Mouse (Mus musculus) frontal cortex, postnatal 10 days (tissue): ENCODE data around the gene Mast4.

Source experiments
- DNase-seq, 2 experiments: peaks; one replicate each; pipeline ENCODE4 v3.0.0; 2022; ENCODE audit warnings: low spot score in 2 of 2, mixed read lengths in 1 of 2

Mast4 gene

GRCm38 (mm10) chr13:102864079-102864478 lies 470.2 kb downstream of the Mast4 start:
- no peak for DNase-seq

DNA sequence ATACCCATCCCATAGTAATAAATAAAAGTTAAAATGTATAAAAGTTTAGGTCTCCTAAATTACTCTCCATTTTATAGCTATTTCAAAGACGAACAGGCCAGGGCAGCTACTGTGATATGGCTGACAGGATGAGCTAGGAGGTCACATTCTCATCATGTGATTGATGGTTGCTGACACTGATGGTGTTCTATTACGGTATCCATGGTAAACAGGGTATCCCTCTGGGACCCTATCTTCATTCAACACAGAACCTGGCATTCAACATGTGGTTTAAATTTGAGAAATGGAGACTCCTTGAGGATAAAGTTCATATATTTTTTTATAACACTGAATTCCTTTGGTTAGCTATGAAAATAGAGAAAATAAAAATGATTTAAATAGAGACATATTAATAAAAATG lies 471.3 kb downstream of the Mast4 start:
- DNase-seq: no peak

DNA sequence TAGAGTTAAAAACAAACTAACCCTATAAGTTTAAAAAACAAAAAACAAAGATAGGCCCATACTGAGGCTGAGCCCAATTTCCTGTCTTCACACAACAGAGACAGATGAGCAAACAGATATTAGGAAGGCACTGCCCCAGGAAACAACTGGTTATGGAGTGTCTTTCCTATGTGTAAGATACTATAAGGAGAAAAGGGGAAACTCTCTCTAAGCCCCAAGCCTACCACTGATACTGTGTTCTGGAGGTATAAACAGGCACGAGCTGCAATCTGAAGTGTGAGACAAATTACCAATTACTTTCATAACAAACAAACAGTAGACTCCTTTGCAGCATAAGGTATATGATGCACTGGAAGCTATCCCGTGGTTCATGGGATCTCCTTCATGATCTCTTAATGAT lies 471.9 kb downstream of the Mast4 start:
- no peak for DNase-seq

DNA sequence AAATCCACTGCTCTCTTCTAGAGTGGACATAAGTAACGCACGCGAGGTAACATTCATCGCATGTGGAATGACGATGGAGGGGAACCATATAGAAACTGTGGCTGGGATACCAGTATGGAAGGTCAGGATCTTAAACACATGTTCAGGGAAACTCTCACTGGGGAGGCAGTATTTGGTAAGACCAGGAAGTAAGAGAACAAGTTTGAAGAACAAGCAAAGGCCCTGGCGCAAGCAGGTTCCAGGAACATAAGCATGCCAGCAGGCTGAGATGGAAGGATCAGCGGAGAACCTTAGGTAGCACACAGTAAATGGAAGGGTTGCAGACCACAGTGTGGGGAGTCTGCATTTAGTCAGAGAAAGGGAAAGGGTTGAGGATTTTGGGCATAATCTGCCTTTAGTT lies 473.6 kb downstream of the Mast4 start:
- DNase-seq: no peak

DNA sequence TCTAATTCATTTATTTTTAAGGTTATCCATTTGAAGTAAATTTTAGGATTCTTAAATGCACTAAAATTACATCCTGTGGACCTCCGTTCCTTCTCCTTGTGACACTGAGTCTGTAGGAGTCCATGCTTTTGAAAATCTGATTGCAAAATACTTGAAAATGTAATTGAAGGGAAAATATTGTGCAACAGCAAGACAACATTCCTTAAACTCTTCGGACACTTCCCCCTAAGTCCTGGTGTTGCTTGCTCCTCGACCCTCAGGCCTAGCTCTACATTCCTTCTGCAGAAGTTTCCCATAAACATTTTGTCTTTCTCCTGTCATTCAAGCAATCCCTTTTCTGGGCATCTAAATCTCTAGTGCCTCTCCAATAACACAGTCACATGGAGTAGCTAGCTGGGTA lies 474.2 kb downstream of the Mast4 start:
- no peak for DNase-seq

GRCm38 (mm10) chr13:102857539-102857838 lies 476.8 kb downstream of the Mast4 start:
- no peak for DNase-seq

DNA sequence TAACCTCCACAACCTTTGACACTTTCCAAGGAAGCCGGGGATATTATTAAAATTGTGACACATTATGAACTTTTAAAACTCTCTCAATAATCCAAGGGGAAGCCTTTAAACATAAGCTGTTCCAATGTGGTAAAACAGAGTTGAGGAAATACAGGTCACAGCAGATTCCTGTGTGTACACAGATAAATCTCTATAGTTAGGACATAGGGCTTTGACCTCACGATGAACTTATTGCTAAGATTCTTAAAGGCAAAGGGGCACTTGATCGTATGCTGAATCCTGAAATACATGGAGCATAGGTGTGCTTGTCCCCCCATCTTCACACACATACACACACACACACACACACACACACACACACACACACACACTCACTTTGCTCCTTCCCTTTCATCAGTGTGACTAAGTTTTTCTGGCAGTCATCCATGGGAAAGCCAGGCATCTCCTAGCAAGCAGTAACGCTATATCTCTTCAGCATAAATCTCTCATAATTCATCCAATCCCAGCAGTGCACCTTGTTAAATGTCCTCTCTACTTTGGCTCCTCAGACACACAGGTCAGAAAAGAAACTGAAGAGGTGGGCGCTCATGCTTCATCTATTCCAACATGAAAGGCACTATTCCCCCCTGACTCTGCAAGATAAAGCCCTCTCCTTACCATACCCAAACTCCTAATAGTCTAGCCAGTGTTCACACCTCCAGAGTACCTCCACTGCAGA lies 477.3 kb downstream of the Mast4 start:
- no peak for DNase-seq

DNA sequence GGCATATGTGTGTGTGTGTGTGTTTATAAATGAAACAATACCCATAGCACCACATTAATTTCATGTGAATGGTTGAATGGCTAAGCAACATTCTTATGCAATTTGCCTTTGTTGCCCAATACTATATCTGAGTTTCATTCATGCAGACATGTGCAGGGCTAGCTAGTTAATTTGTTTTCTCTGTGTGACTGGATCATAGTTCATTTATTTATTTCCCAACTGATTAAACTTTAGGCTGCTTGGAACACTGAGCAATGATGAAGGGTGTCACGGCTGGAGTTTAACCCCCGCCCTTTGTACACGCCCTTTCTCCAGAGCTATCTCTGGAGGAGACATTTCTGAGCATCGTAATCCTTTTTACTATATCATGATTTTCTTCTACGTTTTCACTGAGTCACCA lies 481.4 kb downstream of the Mast4 start:
- DNase-seq: no peak

GRCm38 (mm10) chr13:102851253-102851652 lies 483.0 kb downstream of the Mast4 start:
- no peak for DNase-seq

DNA sequence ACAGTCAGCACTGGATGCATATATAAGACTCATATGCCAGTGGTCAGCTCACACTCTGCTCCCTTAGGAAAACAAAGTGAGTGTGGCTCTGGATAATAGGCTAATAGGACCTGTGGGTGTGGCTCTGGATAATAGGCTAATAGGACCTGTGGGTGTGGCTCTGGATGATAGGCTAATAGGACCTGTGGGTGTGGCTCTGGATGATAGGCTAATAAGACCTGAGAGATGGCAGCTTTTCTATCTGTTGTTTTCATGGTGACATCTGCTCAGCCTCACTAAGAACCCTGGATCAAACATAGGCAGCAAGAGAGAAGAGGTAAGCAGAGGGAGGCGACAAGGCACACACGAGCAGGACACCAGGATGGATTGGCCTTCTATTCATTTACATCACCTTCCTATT lies 483.7 kb downstream of the Mast4 start:
- DNase-seq: no peak

DNA sequence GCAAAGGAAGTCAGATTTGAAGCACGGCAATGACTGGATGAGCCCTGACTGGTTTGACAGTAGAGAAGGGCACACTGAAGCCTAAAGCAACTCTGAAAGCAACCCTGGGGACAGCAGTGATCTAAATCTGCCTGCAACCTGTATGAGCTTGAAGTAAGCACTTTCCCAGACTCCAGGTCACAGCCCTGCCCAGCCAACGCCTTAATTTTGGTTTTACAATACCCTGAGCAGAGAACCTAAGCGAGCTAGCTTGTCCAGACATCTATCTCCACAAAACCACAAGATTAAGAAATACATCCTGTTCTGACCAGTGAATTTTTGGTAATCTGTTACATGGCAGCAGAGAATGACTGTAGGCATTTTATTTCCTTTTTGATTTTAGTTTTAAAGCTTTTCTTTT lies 485.2 kb downstream of the Mast4 start:
- DNase-seq: no peak

DNA sequence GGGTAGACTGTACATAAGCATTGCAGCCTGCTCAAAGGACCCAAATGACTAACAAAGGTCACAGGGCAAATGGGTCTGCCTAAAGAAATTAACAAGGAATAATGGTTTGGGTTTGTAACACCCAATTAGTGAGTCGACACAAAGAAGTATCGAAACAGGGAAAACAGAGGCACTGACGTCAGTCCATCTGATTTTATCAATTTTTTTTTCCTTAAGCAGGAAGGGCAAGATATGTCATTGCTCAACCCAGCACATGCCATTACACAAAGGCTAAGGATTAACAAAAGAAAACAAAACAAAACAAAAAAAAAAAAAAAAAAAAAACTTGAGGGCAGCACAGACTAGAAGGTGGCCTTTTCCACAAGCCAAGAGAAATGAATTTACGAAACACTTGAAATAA lies 487.8 kb downstream of the Mast4 start:
- no peak for DNase-seq

- DNase-seq: no peak
Measured at GRCm38 (mm10) chr13:102842715-102843114, 491.6 kb downstream of the Mast4 start.

DNA sequence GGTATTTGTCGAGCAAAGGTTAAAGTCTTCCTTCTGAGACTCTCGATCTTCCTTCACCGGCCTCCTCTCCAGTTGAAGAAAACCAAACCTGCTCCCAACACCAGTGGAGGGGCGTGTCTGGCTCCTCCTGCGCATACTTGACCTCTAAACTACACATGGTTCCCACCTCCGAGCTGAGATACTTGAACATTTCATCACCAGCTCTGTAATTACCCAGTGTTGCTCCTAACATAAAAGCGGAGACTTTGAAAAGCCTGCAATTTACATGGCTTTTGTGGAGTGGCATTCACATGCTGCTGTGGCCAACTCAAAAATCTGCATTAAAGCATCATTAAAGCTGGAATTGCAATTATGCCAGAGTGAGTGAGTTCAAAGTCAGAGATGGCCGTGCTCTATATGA lies 492.1 kb downstream of the Mast4 start:
- no peak for DNase-seq

DNA sequence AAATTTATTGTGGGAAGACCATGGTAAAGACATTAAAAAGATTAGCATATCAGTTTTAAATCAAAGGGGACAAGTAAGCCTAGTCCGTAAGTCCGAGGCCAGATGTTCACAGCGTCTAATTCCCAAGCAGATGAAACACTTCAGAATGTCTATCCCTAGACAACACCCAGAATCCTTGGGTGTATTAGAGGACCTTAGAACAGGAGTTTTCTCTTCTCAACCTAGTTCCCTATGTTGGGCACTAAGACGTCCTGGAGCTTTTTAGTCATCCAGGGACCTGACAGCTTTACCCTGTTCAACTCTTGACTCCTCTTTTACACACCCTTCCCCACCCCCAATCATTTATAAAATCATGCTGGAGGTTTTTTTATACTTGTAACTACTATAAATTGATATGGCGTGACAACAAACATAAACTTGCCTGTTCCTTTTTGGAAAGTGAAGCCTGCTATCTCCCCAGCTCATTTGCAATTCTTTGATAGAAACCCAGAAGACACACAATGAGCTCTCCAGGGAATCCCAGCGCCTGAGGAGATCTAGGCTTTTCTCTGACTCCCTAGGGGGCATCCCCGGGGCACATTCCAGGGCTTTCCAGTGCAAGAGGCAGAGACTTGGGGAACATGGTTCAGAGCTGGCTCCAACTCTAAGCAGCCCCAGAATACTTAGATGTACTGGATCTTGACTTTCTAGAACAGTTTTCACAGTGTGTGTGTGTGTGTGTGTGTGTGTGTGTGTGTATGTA lies 494.4 kb downstream of the Mast4 start:
- no peak for DNase-seq

- DNase-seq: no peak
Measured at GRCm38 (mm10) chr13:102837427-102837826, 496.9 kb downstream of the Mast4 start.

DNA sequence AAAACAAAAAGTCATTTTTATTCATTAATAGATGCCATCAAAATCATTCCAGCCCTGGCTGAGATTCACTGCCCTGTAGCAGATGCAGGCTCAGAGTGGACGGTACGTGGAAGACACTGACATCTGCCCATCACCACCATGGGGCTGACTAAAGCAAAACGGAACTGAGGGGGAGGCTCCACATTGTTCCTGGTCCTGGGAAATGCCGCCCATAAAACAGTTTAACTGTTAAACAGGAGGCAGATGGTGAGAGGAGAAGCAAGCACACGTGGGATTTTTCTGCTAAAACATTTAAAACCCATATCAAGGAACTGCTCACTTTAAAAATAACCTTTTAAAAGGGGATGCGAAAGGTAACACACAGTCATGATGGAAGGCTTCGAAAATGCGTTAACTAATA lies 499.0 kb downstream of the Mast4 start:
- DNase-seq: no peak

DNA sequence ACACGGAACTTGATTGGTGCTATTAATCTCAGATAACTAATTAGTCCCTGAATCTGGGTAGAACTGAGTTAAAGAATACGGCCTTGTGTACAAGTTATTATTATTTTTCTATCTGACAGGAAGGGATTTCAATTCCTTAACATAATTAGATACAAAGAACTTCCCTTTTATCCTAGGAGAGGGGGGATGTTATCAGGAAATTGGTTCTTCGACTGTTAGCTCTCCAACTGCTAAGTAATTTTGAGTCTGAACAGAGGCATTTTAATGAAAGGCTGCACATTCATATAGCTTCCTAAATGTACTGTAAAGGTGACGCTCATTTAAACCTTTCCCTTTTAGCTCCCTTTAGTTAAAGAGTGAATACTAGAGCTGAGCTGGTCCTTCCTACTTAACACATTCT lies 516.0 kb downstream of the Mast4 start:
- no peak for DNase-seq

GRCm38 (mm10) chr13:102816689-102817088 lies 517.6 kb downstream of the Mast4 start:
- no peak for DNase-seq

- no peak for DNase-seq
Measured at GRCm38 (mm10) chr13:102815158-102815557, 519.1 kb downstream of the Mast4 start.

DNA sequence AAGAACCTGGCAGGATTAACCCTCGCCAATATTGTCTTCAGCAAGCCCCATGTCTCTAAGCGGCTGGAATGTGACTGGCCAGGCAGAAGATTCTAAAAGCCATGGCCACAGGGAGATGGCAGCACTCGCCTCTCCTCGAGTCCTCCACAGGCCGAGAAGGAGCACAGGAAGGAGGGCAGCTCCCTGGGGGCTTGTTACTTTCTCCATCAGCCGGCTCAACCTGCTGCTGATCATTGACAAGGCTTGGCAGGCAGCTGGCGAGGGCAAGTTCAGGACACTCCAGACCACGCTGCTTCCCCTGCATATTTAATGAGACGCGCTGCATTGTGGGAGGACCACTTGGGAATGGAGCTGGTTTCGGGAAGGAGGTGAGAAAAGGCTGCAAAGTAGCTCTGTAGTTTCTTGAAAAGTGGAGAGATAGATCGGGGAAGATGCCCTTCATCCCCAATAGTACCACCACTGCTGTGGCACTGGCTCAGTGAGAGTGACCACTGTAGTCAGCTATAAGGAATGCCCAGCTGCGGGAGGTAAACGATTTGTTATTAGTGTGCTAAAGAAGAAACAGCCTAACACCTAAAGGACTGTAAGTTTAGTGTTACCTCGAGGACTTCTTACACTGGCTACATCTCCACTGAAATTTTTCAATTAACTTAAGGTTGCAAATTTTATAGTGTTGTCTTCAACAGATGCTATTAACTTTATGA lies 523.0 kb downstream of the Mast4 start:
- DNase-seq: peak; percentile 32 to 40

- no peak for DNase-seq
Measured at GRCm38 (mm10) chr13:102806652-102807051, 527.6 kb downstream of the Mast4 start.

GRCm38 (mm10) chr13:102805190-102805589 lies 529.1 kb downstream of the Mast4 start:
- no peak for DNase-seq
